Mouse (Mus musculus) adrenal gland, adult 10 weeks (tissue): ENCODE measurements around the gene Ifrd2. TPM values are rescaled to one million over a fixed set of nuclear protein-coding genes. Genes with fewer than 3 reads are reported as not detected.

Source experiments
- polyA plus RNA-seq: library from polyadenylated mRNA; stranded (reverse); fragments of 350-450 nt; fragmentation: Illumina TruSeq; extraction: RNeasy Lipid Tissue Mini Kit (QIAGEN cat#74804); gene quantifications from one replicate; pipeline ENCODE4 v1.2.3, GENCODE M21; 2014; ENCODE audit warnings: low read depth, low replicate concordance

The Ifrd2 gene
- 21.9 TPM for polyA plus RNA-seq

GRCm38 (mm10) chr9:107586974-107587832 lies at the start of gene Ifrd2:
Gene Ifrd2, plus strand, starts transcription at chr9:107587642.

DNA sequence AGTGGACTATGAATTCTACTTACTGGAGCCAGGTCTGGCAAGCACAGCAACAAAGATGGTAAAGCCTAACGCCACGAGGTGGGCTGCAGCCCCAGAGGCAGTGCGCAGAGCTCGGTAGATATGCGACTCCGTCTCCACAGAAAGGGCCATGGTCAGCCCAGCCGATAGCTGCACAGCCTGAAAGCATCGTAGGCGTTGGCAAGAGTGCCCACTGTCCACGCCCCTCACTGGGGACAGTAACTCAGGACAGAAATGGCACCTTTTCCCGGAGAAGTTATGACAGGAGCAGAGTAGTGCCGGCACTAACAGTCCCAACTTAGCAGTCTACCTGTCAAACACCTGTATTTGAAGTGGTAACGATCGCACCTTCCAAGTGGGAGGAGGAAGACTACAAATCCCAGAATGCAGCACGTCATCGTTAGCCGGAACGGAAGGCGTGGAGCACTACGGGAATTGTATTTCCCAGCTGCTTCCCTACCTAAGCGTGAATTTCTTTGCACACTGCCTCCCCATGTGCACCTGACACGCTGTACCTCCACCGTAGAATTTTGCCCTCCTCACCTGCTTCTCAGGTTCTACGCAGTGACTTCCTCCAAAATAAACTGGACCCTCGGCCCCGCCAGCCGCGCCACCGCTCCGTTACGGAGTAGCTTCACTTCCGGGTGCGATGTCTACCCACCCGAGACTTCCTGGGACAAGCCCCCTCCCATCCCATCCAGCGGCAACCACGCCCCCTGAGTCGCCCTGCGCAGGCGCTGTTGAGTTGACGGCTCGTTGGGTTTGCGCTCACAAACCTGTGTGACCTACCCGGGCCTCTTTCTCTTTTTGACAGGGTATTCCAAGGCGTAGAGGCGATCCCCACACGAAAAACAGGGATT lies 45.7 kb upstream of the Ifrd2 start, which contains the start of the genes Cyb561d2 and Nprl2:
Gene Cyb561d2, minus strand, starts transcription at position 720 of the 878 bp plus-strand sequence.
Gene Nprl2, plus strand, starts transcription at position 753 of the 878 bp plus-strand sequence.

DNA sequence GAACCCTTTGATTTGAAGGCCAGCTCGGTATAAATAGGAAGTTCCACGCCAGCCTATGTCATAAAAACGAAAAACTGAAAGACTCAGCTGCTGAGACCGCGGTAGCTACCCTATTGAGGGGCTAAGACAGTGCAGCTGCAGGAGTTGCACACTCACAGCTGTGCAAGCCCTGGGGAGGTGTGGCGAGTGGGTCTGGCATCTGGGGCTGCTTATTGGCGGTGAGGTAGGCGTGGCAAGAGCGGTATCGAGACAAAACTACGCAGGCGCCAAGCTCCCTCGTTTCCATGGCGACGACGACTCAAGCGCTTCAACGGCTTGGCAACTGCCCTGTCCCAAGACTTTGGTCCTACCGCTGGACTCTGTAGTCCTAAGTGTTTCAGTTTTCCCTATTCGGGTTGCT lies 40.4 kb upstream of the Ifrd2 start, which contains the start of gene Zmynd10:
Gene Zmynd10, plus strand, starts transcription at position 273 of the 400 bp plus-strand sequence.

DNA sequence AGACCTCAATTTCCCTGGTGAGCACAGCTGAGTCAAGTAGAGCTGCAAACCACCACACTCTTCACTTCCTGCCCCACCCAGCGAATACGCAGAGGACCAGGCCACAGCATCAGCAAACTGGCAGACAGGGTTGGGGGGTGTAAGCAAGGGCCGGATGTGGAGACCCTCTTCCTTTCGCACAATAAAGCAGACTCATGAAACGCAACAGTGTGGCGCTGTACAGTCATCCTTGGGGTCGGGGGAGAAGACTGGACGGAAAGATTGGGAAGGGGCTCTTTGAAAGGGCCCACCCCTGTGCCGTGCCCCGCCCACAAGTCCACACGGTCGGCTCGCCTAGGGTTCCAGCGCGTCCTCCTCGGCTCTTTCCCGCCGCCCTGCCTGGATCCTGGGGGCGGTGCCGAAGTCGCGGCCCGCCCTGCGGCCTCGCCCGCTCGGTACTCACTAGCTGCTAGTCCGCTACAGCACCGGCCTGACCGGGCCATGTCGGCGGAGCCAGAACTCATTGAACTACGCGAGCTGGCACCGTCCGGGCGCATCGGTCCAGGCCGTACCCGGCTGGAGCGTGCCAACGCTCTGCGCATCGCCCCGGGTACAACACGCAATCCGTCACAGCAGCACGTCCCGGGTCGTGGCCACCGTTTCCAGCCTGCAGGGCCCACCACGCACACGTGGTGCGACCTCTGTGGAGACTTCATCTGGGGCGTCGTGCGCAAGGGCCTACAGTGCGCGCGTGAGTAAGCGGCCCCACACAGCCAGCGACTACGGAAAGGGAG lies 36.1 kb upstream of the Ifrd2 start, which contains the start of gene Rassf1:
Gene Rassf1, plus strand, starts transcription at position 439 of the 773 bp plus-strand sequence.

GRCm38 (mm10) chr9:107563029-107563581 lies 24.3 kb upstream of the Ifrd2 start, which contains the start of gene Tusc2:
Gene Tusc2, plus strand, starts transcription at chr9:107563255.

GRCm38 (mm10) chr9:107567702-107568319 lies 19.6 kb upstream of the Ifrd2 start, which contains the start of gene Hyal2:
Gene Hyal2, plus strand, starts transcription at chr9:107567945.

DNA sequence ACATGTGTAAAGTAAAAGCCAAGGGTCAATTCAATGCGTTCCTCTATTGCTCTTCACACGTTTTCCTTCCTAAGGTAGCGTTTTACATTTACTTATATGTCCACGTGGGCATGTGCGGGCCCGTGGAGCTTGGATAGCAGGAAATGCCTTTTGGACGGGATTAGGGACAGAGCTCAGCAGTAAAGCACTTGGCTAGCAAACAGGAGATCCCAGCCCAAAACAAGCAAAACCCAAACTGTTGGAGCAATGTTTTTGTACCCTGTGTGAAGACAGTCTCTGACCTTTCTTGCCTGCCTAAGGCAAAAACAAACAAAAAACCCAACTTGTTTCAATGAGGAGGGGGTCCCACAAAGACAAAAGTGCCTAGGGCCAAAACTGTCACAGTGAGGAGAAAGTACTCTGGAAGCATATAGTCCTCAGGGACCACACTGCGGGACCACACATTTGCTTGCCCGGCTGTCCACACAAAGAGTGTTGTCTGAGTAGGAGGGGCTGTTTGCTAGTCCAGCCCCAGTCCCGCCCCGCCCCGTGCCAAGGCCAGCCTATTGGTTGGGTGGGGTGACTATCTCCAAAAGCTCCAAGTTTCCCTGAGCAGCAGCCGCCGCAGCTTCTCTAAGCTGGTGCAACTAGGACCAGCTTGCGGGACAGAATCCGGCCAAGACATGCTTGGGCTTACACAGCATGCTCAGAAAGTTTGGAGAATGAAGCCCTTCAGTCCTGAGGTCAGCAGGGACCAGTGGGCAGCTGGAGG lies 10.9 kb upstream of the Ifrd2 start, which contains the start of gene Hyal1:
Gene Hyal1, plus strand, starts transcription at position 571 of the 751 bp plus-strand sequence.

DNA sequence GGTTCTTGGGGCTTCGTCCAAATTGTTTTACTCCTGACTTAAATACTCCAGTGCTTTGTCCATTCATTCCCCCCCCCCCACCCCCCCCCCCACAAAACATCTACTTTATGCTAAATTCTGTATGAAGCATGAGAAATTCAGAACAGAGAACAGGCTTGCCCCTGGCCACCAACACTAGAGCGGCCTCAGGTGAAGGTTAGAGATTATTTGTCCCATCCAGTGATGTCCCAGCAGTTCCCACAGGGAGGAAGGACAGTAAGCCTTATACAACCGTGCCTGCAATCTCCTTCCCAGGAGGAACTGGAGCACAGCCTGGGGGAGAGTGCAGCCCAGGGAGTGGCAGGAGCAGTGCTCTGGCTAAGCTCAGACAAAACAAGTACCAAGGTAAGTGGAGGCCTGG lies 8.9 kb upstream of the Ifrd2 start, which contains the start of gene Naa80:
Gene Naa80, plus strand, starts transcription at position 301 of the 400 bp plus-strand sequence.

DNA sequence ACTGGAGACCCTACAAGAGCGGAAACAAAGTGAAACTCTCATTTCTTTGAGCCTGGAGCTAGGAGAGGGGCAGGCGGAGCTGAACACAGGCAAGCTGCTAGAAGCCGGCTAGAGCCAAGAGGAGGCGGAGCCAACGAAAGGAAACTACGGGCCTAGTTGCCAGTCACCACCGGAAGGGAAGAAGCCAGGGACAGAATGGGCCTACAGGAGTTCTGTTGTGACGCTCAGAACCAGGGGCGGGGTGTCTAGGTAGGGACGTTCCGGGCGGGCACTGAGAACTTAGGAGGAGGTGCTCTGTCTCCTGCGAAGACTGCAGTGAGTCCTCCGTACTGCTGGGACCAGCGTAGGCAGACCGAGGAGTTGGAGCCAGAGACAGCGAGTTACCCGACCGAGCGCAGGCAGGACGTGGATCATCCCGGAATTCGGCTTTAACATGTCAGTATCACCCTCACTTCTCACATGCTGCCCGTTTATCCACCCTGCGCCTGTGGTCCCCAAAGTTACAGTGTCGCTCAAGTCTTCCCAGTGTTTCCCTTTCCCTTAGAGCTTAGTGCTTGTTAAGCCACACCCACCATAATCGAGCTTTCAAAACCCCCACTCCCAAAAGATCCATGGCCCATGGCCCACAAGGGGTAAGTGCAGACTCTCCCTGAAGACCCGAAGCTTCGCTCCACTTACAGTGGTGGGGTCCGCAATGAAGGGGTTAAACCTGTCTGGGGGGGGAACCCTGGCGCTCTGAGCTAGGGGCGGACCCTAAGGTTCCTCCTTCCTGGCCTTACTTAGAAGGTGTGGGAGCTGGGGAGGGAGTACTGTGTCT lies 6.7 kb upstream of the Ifrd2 start, which contains the start of gene Hyal3:
Gene Hyal3, plus strand, starts transcription at position 318 of the 817 bp plus-strand sequence.

DNA sequence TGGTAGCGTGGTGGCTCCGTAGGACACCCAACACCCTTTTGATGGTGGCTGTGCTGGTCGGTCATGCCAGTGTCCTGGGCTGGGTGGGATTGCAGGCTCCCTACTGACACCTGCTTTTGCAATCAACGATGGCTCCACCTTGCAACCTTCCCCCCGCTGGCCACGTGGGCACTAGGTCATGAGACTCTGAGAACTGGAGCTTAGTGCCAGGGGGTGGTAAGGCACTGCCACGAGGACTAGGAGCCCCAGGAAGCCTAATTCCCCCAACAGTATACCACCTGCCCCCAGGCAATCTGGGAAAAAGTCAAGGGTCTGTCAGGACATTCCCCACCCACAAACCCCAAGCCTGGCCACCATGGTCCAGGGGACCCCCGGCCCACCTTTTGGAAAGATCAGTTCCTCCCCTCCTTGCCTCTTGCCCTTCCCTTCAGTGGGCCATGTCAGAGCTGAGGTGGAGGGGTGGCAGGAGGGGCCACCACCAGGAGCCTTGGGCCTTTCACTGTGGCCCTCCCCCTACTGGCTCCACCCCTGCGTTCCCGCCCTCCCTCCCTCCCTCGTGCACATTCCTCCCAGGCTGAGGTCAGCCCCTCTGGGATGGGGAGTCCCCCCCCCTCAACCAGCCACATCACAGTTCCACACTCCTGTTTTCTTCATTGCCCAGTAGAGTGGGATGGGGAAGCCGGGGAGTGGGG lies 21.4 kb downstream of the Ifrd2 start, which contains the start of gene Sema3b:
Gene Sema3b, minus strand, starts transcription at position 489 of the 692 bp plus-strand sequence.

DNA sequence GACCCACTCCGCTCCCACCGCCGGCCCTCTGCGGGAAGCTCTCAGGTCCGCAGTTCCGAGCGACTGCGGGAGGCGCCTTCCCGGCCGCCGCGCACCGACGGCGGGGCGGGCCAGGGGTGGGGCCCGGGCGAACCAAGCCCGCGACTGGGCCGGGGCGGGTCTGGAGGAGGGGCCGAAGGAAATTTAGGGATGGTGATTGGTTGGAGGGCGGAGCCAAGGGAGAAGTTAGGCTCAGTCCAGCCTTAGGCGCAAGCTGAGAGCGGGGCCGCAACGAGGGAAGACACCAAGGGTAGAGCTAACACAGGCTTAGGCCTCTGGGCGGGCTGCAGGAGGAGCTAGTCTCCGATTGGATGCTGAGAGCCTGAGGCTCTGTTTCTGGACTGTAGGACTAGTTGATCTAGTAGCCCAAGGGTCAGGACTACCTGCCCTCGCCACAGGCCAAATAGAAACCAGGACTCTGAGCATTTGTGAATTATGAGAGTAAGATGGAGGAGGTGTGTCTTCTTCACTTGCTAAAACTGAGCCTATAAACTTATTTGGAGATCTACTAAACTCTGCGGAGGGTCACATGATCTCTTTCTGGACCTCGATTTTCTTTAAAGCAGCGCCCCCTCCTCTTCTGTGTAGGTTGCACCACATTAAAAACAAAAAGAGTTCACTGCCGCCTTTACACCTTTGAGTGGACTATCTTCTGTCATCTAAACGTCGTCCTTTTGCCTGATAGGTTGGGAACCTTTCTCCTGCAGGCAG lies 48.0 kb downstream of the Ifrd2 start, which contains the start of gene Gnai2:
Gene Gnai2, minus strand, starts transcription at position 89 of the 750 bp plus-strand sequence.

Other genes starting within 250 kb of the Ifrd2 start
- 2.3 TPM for gene Hemk1, start 249.3 kb upstream of the Ifrd2 start, polyA plus RNA-seq
- gene 6430571L13Rik, start 247.0 kb upstream of the Ifrd2 start, polyA plus RNA-seq: not detected
- 0.76 TPM for gene Cacna2d2, start 188.0 kb upstream of the Ifrd2 start, polyA plus RNA-seq
- gene Tmem115, start 53.7 kb upstream of the Ifrd2 start, polyA plus RNA-seq: 0.23 TPM
- 4.6 TPM for gene Cyb561d2, start 45.4 kb upstream of the Ifrd2 start, polyA plus RNA-seq
- gene Nprl2, start 45.4 kb upstream of the Ifrd2 start, polyA plus RNA-seq: 1.8 TPM
- not detected for gene Zmynd10, start 40.3 kb upstream of the Ifrd2 start, polyA plus RNA-seq
- gene Rassf1, start 36.1 kb upstream of the Ifrd2 start, polyA plus RNA-seq: 8.9 TPM
- 30.0 TPM for gene Tusc2, start 24.4 kb upstream of the Ifrd2 start, polyA plus RNA-seq
- 0.76 TPM for gene Hyal2, start 19.7 kb upstream of the Ifrd2 start, polyA plus RNA-seq
- gene Hyal1, start 10.7 kb upstream of the Ifrd2 start, polyA plus RNA-seq: 3.5 TPM
- gene Naa80, start 8.8 kb upstream of the Ifrd2 start, polyA plus RNA-seq: 2.7 TPM
- gene Hyal3, start 6.8 kb upstream of the Ifrd2 start, polyA plus RNA-seq: not detected
- 0.70 TPM for gene Sema3b, start 21.6 kb downstream of the Ifrd2 start, polyA plus RNA-seq
- 34.5 TPM for gene Gnai2, start 47.7 kb downstream of the Ifrd2 start, polyA plus RNA-seq
- gene Slc38a3, start 81.9 kb downstream of the Ifrd2 start, polyA plus RNA-seq: not detected
- gene Gnat1, start 92.1 kb downstream of the Ifrd2 start, polyA plus RNA-seq: not detected
- gene Sema3f, start 122.8 kb downstream of the Ifrd2 start, polyA plus RNA-seq: 0.87 TPM
- 169 TPM for gene Rbm5, start 183.4 kb downstream of the Ifrd2 start, polyA plus RNA-seq